Mouse (Mus musculus) right cerebral cortex, postnatal 25 days (tissue): Measurements from ENCODE around the gene Tmc4.

Source experiments
- DNase-seq: peaks from one replicate; pipeline ENCODE4 v3.0.0; 2022

The Tmc4 gene

GRCm38 (mm10) chr7:3629543-3630477 lies 47.5 kb downstream of the Tmc4 start, which contains the start of the genes Tfpt and Prpf31:
TSS of gene Tfpt (minus strand) at chr7:3629929.
TSS of gene Prpf31 (plus strand) at chr7:3629985.
- peak; percentile 95 for DNase-seq

GRCm38 (mm10) chr7:3629030-3629429 lies 48.3 kb downstream of the Tmc4 start:
- DNase-seq, result no peak

- peak; percentile 90 for DNase-seq
These were observed 59.9 kb downstream of the Tmc4 start, which contains the start of gene Ndufa3 for GRCm38 (mm10) chr7:3617242-3617995. TSS of gene Ndufa3 (plus strand) at chr7:3617373.

- peak; percentile 21 for DNase-seq
These were observed 60.7 kb downstream of the Tmc4 start for GRCm38 (mm10) chr7:3616389-3617241.

- no peak for DNase-seq
These were observed 61.3 kb downstream of the Tmc4 start, which contains the start of gene Oscar for GRCm38 (mm10) chr7:3616057-3616388. TSS of gene Oscar (minus strand) at chr7:3616157.
